ENCODE assay signal across 8 mouse cellular contexts in the genomic region with DNA sequence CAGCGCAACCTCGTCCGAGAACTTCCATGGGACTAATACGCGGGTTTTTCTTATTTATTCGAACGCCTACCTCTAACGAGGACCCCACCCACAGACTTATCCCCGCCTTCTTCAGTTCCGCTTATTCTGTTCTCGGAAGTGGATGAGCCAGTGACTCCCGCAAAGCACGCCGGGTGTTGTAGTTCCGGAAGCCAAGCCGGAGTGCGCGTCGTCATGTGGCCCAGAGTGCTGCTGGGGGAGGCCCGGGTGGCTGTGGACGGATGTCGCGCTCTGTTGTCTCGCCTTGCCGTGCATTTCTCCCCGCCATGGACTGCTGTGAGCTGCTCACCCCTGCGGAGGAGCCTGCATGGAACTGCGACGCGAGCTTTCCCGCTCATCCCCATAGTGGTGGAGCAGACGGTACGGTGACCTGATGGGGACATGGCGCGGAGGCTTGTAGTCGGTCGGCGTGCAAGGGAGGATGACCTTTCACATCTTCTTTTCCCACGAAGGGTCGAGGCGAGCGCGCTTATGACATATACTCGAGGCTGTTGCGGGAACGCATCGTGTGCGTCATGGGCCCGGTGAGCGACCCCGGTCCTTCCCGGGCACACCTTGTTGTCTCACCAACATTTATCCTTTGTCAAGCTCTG. TPM values are rescaled to one million over a fixed set of nuclear protein-coding genes. Genes with fewer than 3 reads are reported as not detected.
DNase-seq lines count a peak whose midpoint lies in the region; ATAC-seq and TF ChIP-seq lines count a peak whose summit lies in the region.

A gene (plus strand): TSS at position 191 of the 632 bp plus-strand sequence.

- peak within 1 kb of the TSS; percentile 89 for H3K4me2 ChIP-seq in hindbrain, postnatal 0 days (ENCODE audit: low read depth, low read length)

- H3K27ac ChIP-seq in gastrocnemius, adult 2 months, result peak within 1 kb of the TSS; percentile 93
- peak within 1 kb of the TSS; percentile 82 for H3K27ac ChIP-seq in hindbrain, postnatal 0 days
- peak within 1 kb of the TSS; percentile 90 for H3K27ac ChIP-seq in left cerebral cortex, adult 2 months

- under 1% methylated on average over 52 of the region's 52 CpGs for WGBS in hindbrain, postnatal 0 days

- H3K36me3 ChIP-seq in hindbrain, postnatal 0 days (ENCODE audit: insufficient read depth, low read length), result peaks cover 22% of the 10 kb centered on the region

- no peaks in the 10 kb centered on the region for H3K27me3 ChIP-seq in hindbrain, postnatal 0 days (ENCODE audit: insufficient read depth, low read length)

- H3K4me3 ChIP-seq in gastrocnemius, adult 2 months, result peak within 1 kb of the TSS; percentile 76
- peak within 1 kb of the TSS; percentile 77 for H3K4me3 ChIP-seq in hindbrain, postnatal 0 days (ENCODE audit: low read length)
- peak within 1 kb of the TSS; percentile 83 for H3K4me3 ChIP-seq in left cerebral cortex, adult 2 months

- peak; percentile 96 for ATAC-seq in common myeloid progenitor, adult 5-6 weeks (replicated peaks; ENCODE audit: low read depth, poor library complexity, severe bottlenecking)
- peak; percentile 97 for ATAC-seq in hindbrain, postnatal 0 days
- ATAC-seq in megakaryocyte, adult 5-6 weeks (ENCODE audit: poor library complexity, severe bottlenecking), result peak; percentile 97

- TF ChIP-seq CTCF in gastrocnemius, adult 2 months (IDR thresholded peaks at IDR 0.05), result no peak
- no peak; the same call in 1 of the 2 replicates for TF ChIP-seq CTCF in hindbrain, postnatal 0 days (IDR thresholded peaks at IDR 0.05; ENCODE audit: low read depth)
- TF ChIP-seq CTCF in left cerebral cortex, adult 2 months (IDR thresholded peaks at IDR 0.05), result no peak

- intact Hi-C loops in gastrocnemius, adult 2 months (cut with DNase I), result loop anchor here (5.0 to 10.0 kb wide), 2 partner anchors 255 to 342 kb away; a partner anchor contains a TSS
- intact Hi-C loops in left cerebral cortex, adult 2 months (cut with DNase I), result loop anchor here (1.0 to 10.0 kb wide), 4 partner anchors 21 to 345 kb away; a partner anchor contains a TSS

- H3K4me1 ChIP-seq in hindbrain, postnatal 0 days (ENCODE audit: insufficient read depth, low read length), result peaks cover 6% of the 10 kb centered on the region

- H3K9ac ChIP-seq in hindbrain, postnatal 0 days (replicated peaks; ENCODE audit: low read length), result peak within 1 kb of the TSS; percentile 79

- DNase-seq in ZHBTc4 (ENCODE audit: low read depth, low spot score), result peak; percentile 98
- DNase-seq in gastrocnemius, adult 2 months, result peak; percentile 96
- peak; percentile 98 for DNase-seq in hindbrain, postnatal 0 days (ENCODE audit: low spot score)
- peak; percentile 92 to 95 for DNase-seq in left cerebral cortex, adult 2 months (ENCODE audit: extremely low spot score in 1 of 2, low spot score in 2 of 2)
- DNase-seq in right cerebral cortex, adult 2 months (ENCODE audit: low spot score in 2 of 2), result peak; percentile 97 to 99
- peak; percentile 94 for DNase-seq in urinary bladder, postnatal 14 days (ENCODE audit: low spot score)

- H3K9me3 ChIP-seq in hindbrain, postnatal 0 days (ENCODE audit: low read length), result no peaks in the 10 kb centered on the region

RNA-seq across cellular contexts. Expression of the gene that starts here (rescaled TPM):
- total RNA-seq in common myeloid progenitor, adult 5-6 weeks (2017), result 73.8 and 96.9 TPM in 2 replicates
- total RNA-seq in gastrocnemius, adult 2 months (2021), result 10 to 100 TPM; 33.8 to 40.7 TPM
- total RNA-seq in hindbrain, postnatal 0 days (2014; rRNA removed), result 137 and 150 TPM in 2 replicates
- polyA plus RNA-seq in hindbrain, postnatal 0 days (2015; fragmentation: Nextera tagmentation; extraction: Ambion mirVana), result 163 TPM in 2 replicates
- 10 to 100 TPM; 62.4 to 64.7 TPM for total RNA-seq in left cerebral cortex, adult 2 months (2021)
- total RNA-seq in megakaryocyte, adult 5-6 weeks (2015), result 19.1 and 20.0 TPM in 2 replicates
- 25.1 and 27.3 TPM in 2 replicates for total RNA-seq in megakaryocyte, adult 5-6 weeks (2017)

Comparison
In these comparisons a context has a peak if more than half of its experiments do, and no peak if none do; other contexts are left out.
1. Peak in every context shown above with its lines: DNase-seq, ATAC-seq, H3K4me3 ChIP-seq and H3K27ac ChIP-seq.